Mouse (Mus musculus) heart, adult 11 months (tissue): ENCODE measurements around the gene Lyst.
A peak's percentile ranks its signal among the peaks of the same experiment; 100 is the strongest.
"Not testable (repeated sequence)": the region's sequence is repeated elsewhere in the genome, so short reads cannot be mapped to it uniquely, and the experiment has no call there.

ENCODE experiments used
- DNase-seq: peaks from one replicate; pipeline ENCODE4 v3.0.0; 2022

Lyst gene

GRCm38 (mm10) chr13:13783894-13784419 is 193.8 kb downstream of the Lyst start, which contains the start of gene Gng4:
TSS of gene Gng4 (plus strand) at chr13:13784059.
- peak; percentile 90 for DNase-seq

GRCm38 (mm10) chr13:13784420-13784936 is 194.3 kb downstream of the Lyst start:
- DNase-seq: no peak

- peak; percentile 82 for DNase-seq
Observed at GRCm38 (mm10) chr13:13784981-13785783, 195.0 kb downstream of the Lyst start.

GRCm38 (mm10) chr13:13786971-13787370 is 196.8 kb downstream of the Lyst start:
- DNase-seq: peak; percentile 86

GRCm38 (mm10) chr13:13788070-13788469 is 197.9 kb downstream of the Lyst start:
- DNase-seq: no peak

GRCm38 (mm10) chr13:13791981-13792380 is 201.8 kb downstream of the Lyst start:
- peak; percentile 55 for DNase-seq

- no peak for DNase-seq
Observed at GRCm38 (mm10) chr13:13795166-13795832, 205.1 kb downstream of the Lyst start.

GRCm38 (mm10) chr13:13796082-13796481 is 205.9 kb downstream of the Lyst start:
- DNase-seq: no peak

GRCm38 (mm10) chr13:13797816-13798215 is 207.6 kb downstream of the Lyst start:
- not testable (repeated sequence) for DNase-seq

- no peak for DNase-seq
Observed at GRCm38 (mm10) chr13:13798775-13799174, 208.6 kb downstream of the Lyst start.

GRCm38 (mm10) chr13:13808337-13809132 is 218.3 kb downstream of the Lyst start:
- DNase-seq: no peak

- no peak for DNase-seq
Observed at GRCm38 (mm10) chr13:13810885-13811284, 220.7 kb downstream of the Lyst start.

GRCm38 (mm10) chr13:13818696-13819095 is 228.5 kb downstream of the Lyst start:
- peak; percentile 66 for DNase-seq

- peak; percentile 73 for DNase-seq
Observed at GRCm38 (mm10) chr13:13820234-13821123, 230.3 kb downstream of the Lyst start.

- peak; percentile 73 for DNase-seq
Observed at GRCm38 (mm10) chr13:13824946-13825345, 234.7 kb downstream of the Lyst start.

GRCm38 (mm10) chr13:13826533-13826932 is 236.3 kb downstream of the Lyst start:
- DNase-seq: peak; percentile 40

- peak; percentile 62 for DNase-seq
Observed at GRCm38 (mm10) chr13:13828125-13828524, 237.9 kb downstream of the Lyst start.
